Mouse (Mus musculus) heart, postnatal 0 days (tissue): ENCODE results near the gene Crym.

Source experiments
- CTCF ChIP-seq: IDR thresholded peaks from 2 replicates; pipeline ENCODE4 v1.5.1; 2016; ENCODE audit warnings: antibody characterized with exemption, control low read depth, low read depth
- EP300 ChIP-seq: IDR thresholded peaks from 2 replicates; pipeline ENCODE4 v1.6.1; 2016; ENCODE audit warnings: antibody characterized with exemption, low read depth

DNA sequence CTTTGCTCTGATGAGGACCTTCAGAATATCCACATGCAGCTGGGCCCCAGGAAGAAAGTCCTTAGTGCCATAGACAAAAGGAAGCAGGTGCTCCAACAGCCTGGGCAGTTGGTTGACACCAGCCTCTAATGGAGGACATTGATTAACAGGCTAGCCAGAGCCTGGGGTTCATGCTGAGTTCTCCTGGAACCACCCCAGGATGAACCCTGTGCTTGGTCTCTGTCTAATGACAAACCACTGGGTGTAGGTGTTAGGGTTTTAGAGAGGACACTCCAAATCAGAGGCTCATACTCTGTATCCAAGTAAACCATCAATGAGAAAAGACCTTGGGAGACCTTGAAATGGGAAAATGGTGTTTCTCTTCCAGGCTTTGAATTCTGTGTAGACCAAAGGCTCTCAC, 19.0 kb downstream of the Crym start:
- TF ChIP-seq CTCF (no peak), EP300 (no peak)
